Mouse (Mus musculus) midbrain, embryonic 10.5 days (tissue): ENCODE data around the gene Prpf40a. TPM values are rescaled to one million over a fixed set of nuclear protein-coding genes. Genes with fewer than 3 reads are reported as not detected.
A peak's percentile ranks its signal among the peaks of the same experiment; 100 is the strongest.

Source experiments
- DNase-seq: peaks from one replicate; pipeline ENCODE4 v3.0.0-alpha.2; 2017; ENCODE audit warnings: low spot score
- H3K27ac ChIP-seq: fragments of 300-500 bp; sonication (generic); replicated peaks from 2 replicates; pipeline ENCODE4 v1.5.1; 2016; ENCODE audit warnings: mild to moderate bottlenecking
- H3K27me3 ChIP-seq: fragments of 300-500 bp; sonication (generic); 2 replicates; pipeline ENCODE4 v1.6.1; 2016; ENCODE audit warnings: low read depth, mild to moderate bottlenecking; ENCODE audit not compliant: poor library complexity, severe bottlenecking
- H3K36me3 ChIP-seq: fragments of 300-500 bp; sonication (generic); 2 replicates; pipeline ENCODE4 v1.6.1; 2016; ENCODE audit warnings: mild to moderate bottlenecking, moderate library complexity
- H3K4me1 ChIP-seq: fragments of 300-500 bp; sonication (generic); 2 replicates; pipeline ENCODE4 v1.6.1; 2016
- H3K4me3 ChIP-seq: fragments of 300-500 bp; sonication (generic); 2 replicates; pipeline ENCODE4 v1.5.1; 2016; ENCODE audit warnings: mild to moderate bottlenecking, moderate library complexity
- H3K9me3 ChIP-seq: fragments of 300-500 bp; sonication (generic); replicated peaks from 2 replicates; pipeline ENCODE4 v1.6.1; 2016; ENCODE audit warnings: mild to moderate bottlenecking
- WGBS: fragments of 180-500 bp; shearing (Covaris S2); methylation state at CpG from one replicate; pipeline ENCODE4 v1.1.7; 2016; 5-methylcytosine and 5-hydroxymethylcytosine counted together
- polyA plus RNA-seq: library from polyadenylated mRNA; unstranded; fragments of >200 nt; fragmentation: Nextera tagmentation; extraction: Ambion mirVana; gene quantifications from 2 replicates; pipeline ENCODE4 v1.2.1, GENCODE M21; 2016

Gene Prpf40a
- 190 and 192 TPM in 2 replicates for polyA plus RNA-seq

DNA sequence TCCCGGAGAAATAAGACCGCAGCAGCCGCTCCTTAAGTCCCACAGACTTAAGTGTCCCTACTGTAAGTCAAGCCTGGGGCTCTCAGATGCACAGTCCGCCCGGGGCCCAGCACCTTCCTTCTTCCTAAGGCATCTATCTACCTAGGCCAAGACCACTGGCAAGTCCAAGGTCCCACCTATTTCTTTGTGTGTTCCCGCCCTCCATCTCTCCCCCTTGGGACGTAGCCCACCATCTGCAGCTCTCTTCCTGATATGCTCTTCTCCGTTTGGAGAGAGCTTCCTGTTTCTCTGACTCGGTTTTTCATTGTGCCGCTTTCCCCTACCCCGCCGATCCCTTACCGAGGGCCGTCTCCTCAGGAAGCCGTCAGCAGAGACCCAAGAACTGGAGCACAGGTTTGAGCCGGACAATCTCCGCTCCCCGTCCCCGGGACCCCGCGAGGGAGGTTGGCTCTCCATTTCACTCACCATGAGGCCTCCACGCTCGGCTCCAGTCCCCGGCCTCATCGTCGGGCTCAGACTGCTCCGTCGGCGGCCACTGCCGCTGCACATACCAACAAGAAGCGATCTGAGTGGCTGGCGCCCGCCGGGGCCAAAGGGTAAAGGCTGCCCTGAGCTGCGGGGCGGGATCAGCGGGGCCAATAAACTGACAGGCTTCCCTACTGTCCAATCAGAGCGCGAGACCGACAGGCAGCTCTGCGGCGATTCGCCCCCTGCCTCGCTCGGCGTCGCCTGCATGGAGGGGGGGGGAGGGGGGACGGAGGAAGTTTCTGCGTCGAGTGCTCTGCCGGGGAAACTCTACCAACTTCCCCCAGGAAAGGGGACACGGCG, at the start of gene Prpf40a:
TSS of gene Prpf40a (minus strand) at position 601 of the 828 bp plus-strand sequence.
- peaks cover 60% of the 10 kb centered on the region for H3K36me3 ChIP-seq

DNA sequence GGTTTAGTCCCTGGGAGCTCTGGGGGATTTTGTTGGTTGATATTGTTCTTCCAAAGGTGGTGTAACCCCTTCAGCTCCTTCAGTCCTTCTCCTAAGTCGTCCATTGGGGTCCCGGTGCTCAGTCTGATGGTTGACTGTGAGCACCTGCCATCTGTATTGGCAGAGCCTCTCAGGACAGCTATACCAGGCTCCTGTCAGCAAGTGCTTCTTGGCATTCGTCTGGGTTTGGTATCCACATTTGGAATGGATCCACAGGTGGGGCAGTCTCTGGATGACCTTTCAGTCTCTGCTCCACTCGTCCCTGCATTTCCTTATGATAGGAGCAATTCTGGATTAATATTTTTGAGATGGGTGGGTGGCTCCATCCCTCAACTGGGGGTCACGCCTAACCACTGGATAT, 31.2 kb upstream of the Prpf40a start:
- Histone ChIP-seq H3K27me3 (no peaks in the 10 kb centered on the region), H3K4me3 (no peak overlapping the region), H3K9me3 (peaks cover 7% of the 10 kb centered on the region), H3K36me3 (peaks cover 61% of the 10 kb centered on the region), H3K27ac (no peak overlapping the region), H3K4me1 (no peaks in the 10 kb centered on the region)
- no peak for DNase-seq
- whole genome bisulfite sequencing, result 95% methylated on average over 5 of the region's 5 CpGs

More for the DNA sequence above, at the start of gene Prpf40a:
- Histone ChIP-seq H3K4me1 (peaks cover 32% of the 10 kb centered on the region), H3K27me3 (no peaks in the 10 kb centered on the region), H3K27ac (peak within 1 kb of the TSS; percentile 97), H3K4me3 (peak within 1 kb of the TSS; percentile 88), H3K9me3 (0 out of 2 replicates have a peak, but pooled peaks cover 3% of the 10 kb centered on the region)
- DNase-seq, result peak; percentile 100
- under 1% methylated on average over 53 of the region's 53 CpGs for WGBS

DNA sequence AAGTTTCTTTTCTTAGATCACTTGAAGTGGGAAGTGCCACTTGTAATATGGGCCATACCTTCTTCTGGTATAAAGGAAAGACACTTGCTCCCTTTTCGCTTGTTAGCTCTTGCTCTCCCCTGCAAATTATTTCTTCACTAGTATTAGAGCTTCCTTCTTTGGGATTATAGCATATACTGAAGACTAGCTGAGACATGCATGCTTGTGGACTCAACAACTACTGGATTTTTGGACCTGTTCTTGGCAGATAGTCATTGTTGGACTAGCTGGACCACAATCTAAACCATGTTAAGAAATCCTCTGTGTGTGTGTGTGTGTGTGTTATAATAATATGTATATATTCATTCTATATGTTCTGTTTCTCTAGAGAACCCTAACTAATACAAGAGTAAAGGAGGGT, 22.4 kb upstream of the Prpf40a start:
- DNase-seq, result no peak
- no peak overlapping the region for H3K4me3 ChIP-seq
- no peaks in the 10 kb centered on the region for H3K9me3 ChIP-seq
- no peaks in the 10 kb centered on the region for H3K4me1 ChIP-seq
- WGBS, result 95% methylated on average over 1 of the region's 1 CpGs
- no peak overlapping the region for H3K27ac ChIP-seq
- H3K36me3 ChIP-seq, result peaks cover 97% of the 10 kb centered on the region
- H3K27me3 ChIP-seq, result no peaks in the 10 kb centered on the region

DNA sequence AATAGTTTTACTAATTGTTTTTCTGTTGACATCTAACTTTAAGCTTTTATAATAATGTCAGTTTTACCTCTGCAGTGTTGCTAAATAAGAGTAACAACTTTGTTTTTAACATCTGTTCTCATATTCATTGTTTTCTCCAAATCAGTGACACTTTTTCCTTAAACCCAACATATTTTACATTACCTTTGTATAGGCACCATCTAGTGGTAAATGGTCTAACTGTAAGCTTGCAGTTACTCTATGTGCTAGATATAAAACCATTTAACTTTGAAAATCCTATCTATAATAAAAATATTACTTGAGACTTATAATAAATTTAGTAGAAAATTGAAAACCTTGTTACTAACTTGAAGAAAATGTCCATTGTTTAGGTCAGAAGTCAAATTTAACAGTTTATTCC, 15.7 kb upstream of the Prpf40a start:
- H3K9me3 ChIP-seq, result no peaks in the 10 kb centered on the region
- DNase-seq, result no peak
- peaks cover 83% of the 10 kb centered on the region for H3K36me3 ChIP-seq

DNA sequence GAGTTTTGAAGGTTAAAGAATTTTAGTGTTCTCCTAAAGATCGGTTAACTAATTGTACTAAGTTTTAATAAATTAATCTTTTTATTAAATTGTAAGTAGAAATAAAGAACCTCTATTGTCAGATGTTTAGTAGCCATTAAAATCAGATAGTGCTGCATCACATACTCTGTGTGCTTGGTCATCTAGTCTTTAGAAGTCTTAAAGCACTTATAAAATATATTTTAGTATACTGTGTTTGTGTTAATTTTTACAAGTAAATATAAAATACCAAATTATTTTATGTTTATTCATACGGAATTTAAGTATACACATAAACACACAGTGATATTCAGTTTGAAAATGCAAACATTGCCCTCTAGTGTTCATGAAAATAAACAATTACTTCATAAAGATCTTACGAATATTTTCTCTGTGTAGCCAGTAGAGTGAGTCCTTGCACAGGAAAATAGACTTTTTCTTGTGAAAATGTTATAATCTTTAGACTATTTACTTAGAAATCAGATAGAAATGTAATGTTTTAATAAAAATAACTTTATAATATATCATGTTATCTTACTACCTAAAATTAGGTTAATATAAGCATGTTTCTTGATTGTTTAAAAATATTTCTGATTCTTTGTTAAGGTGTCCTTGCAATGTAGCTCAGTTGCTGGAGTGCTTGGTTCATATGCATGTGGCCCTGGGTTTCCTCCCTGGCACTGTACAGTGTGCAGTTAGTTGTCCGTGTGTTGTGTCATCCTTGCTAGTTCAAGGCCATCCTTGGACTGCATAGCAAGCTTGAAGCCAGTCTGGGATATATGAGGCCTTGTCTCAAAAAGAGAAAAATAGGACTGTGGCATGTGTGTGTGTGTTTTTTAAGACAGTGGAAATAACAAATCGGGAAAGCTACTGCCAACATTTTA, 13.5 kb upstream of the Prpf40a start:
- H3K4me3 ChIP-seq, result no peak overlapping the region
- H3K27ac ChIP-seq, result no peak overlapping the region
- 89% methylated on average over 5 of the region's 5 CpGs for WGBS
- no peaks in the 10 kb centered on the region for H3K9me3 ChIP-seq
- no peak for DNase-seq
- H3K36me3 ChIP-seq, result peaks cover 83% of the 10 kb centered on the region
- no peaks in the 10 kb centered on the region for H3K4me1 ChIP-seq
- no peaks in the 10 kb centered on the region for H3K27me3 ChIP-seq

More for the DNA sequence above, 15.7 kb upstream of the Prpf40a start:
- Histone ChIP-seq H3K4me1 (no peaks in the 10 kb centered on the region), H3K27ac (no peak overlapping the region), H3K27me3 (no peaks in the 10 kb centered on the region), H3K4me3 (no peak overlapping the region)

DNA sequence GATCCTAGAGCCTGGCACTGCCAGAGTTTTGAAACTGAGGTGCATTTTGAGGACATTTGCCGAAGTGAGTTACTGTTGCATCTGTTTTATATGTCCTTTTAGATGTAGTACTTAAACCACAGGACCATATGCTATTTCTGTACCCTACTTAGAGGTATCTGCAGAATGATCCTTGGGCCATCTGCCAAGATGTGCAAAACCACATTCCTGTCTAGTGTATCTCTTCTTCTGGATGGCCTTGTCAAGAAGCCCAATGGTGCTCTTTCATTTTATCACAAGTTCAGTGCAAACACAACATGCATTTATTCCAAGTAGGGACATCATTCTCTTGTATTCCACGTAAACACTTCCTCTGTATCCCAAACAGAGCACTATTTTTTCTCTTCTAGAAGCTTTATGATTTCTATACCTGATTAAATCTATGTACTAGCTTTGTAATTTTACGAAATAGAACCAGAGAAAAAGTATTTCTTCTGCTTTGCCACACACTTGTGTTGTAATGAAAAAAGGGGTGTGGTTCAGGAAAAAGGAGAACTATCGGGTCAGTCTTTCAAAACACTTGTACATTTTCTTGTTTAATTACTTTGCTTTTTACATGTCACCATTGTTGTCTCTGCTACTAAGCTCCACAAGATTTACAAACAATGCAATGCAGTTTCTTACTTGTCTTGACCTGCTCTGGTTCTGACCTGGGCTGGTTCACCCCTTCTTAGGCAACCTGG, 9.2 kb upstream of the Prpf40a start:
- no peaks in the 10 kb centered on the region for H3K27me3 ChIP-seq
- H3K36me3 ChIP-seq, result peaks cover 85% of the 10 kb centered on the region
- H3K4me1 ChIP-seq, result no peaks in the 10 kb centered on the region
- no peak for DNase-seq
- H3K9me3 ChIP-seq, result 0 out of 2 replicates have a peak, but pooled peaks cover 4% of the 10 kb centered on the region
- no peak overlapping the region for H3K27ac ChIP-seq
- WGBS, result 91% methylated on average over 4 of the region's 4 CpGs
- H3K4me3 ChIP-seq, result no peak overlapping the region

DNA sequence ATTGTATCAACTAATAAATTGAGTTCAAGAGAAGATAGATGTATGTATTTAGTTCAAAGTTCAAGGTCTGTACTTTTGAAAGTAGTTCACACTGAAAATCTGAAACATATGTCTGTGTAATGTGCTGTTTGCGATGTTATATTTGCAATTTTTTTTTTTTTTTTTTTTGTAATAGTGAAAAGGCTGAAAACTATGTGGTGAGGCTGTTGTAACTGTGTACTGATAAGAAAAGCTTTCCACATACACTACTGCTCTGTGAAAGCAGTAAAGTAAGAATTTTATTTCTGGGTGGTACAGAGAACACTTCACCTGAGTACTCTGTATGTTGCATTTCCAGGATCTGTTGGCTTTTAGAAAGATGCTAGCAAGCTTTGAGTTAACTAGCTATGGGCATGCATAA, 8.1 kb upstream of the Prpf40a start:
- Histone ChIP-seq H3K4me3 (no peak overlapping the region), H3K27me3 (no peaks in the 10 kb centered on the region), H3K4me1 (peaks cover 2% of the 10 kb centered on the region), H3K27ac (no peak overlapping the region), H3K9me3 (0 out of 2 replicates have a peak, but pooled peaks cover 4% of the 10 kb centered on the region), H3K36me3 (peaks cover 94% of the 10 kb centered on the region)
- WGBS, result 95% methylated on average over 1 of the region's 1 CpGs
- DNase-seq, result no peak

DNA sequence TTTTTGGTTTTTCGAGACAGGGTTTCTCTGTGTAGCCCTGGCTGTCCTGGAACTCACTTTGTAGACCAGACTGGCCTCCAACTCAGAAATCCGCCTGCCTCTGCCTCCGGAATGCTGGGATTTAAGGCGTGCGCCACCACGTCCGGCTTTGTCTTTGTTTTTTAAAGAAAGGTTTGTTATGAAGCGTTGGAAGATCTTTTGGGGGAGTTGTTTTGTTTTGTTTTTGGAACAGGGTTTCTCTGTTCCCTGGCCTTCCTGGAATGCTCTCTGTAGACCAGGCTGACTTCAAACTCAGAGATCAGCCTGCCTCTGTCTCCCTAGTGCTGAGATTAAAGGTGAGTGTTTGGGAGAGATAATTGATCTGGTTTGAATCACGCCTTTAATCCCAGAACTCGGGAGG, 5.3 kb upstream of the Prpf40a start:
- Histone ChIP-seq H3K9me3 (0 out of 2 replicates have a peak, but pooled peaks cover 4% of the 10 kb centered on the region), H3K27ac (no peak overlapping the region), H3K27me3 (no peaks in the 10 kb centered on the region), H3K4me3 (no peak overlapping the region), H3K36me3 (peaks cover 76% of the 10 kb centered on the region), H3K4me1 (peaks cover 16% of the 10 kb centered on the region)
- WGBS, result 92% methylated on average over 10 of the region's 10 CpGs
- no peak for DNase-seq

DNA sequence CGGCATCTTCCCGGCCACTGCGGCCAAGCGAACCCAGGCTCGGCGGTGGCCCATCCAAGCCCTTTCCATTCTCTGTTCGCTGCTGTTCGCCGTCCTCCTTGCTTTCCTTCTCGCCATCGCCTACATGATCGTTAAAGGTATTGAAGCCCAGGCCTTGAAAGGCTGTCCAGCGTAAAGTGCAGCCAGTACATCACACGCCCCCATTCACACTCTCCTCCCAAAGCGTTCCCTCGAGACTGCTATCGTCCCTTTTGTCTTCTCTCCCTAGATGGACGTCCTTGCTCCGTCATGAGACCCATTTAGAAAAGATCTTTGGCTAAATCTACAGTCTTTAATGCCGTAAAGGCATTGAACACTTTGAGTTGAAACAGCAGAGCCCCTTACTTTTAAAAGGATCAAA, 1.3 kb upstream of the Prpf40a start:
- H3K4me3 ChIP-seq, result peak overlapping the region; percentile 88
- H3K27ac ChIP-seq, result peak overlapping the region; percentile 97
- DNase-seq, result no peak
- under 1% methylated on average over 20 of the region's 20 CpGs for WGBS
- H3K9me3 ChIP-seq, result 0 out of 2 replicates have a peak, but pooled peaks cover 4% of the 10 kb centered on the region
- peaks cover 32% of the 10 kb centered on the region for H3K4me1 ChIP-seq
- H3K27me3 ChIP-seq, result no peaks in the 10 kb centered on the region
- H3K36me3 ChIP-seq, result peaks cover 61% of the 10 kb centered on the region

DNA sequence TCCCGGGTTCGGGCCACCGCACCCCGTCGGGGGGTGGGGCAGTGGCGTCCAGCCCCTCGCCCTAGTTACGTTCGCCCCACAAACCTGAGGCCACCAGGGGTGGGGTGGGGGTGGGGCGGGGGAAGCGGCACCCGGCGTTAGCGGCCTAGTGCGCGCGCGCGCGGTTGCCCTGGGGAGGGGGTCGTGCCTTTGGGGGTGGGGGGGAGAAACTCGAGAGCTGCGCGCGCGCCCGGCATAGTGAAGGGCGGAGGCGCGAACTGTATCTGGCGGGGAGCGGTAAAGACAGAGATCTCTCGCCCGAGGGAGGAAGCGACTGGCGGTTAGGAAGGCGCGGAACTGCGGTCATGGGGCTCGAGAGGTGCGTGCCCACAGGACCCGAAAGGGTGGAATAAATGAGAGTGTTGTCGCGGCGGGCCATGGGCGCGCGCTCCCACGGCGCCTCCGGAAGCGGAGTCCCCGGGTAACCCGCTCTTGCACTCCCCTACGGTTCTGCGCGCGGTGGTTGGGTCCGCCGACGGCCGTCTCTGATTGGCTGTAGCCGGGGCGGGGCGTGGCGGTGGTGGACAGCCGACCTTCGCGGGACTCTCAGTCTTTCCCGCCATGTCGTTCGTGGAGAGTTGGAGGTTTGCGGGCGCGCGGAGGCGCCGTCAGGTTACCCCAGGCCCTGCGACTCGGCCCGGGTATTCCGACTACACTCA, 588 bp upstream of the Prpf40a start, which contains the start of gene Arl6ip6:
TSS of gene Arl6ip6 (plus strand) at position 204 of the 698 bp plus-strand sequence.
- under 1% methylated on average over 81 of the region's 82 CpGs for WGBS
- Histone ChIP-seq H3K36me3 (peaks cover 61% of the 10 kb centered on the region), H3K4me3 (peak within 1 kb of the TSS; percentile 88), H3K27me3 (no peaks in the 10 kb centered on the region), H3K27ac (peak within 1 kb of the TSS; percentile 97), H3K9me3 (0 out of 2 replicates have a peak, but pooled peaks cover 4% of the 10 kb centered on the region), H3K4me1 (peaks cover 32% of the 10 kb centered on the region)
- DNase-seq, result peak; percentile 98

DNA sequence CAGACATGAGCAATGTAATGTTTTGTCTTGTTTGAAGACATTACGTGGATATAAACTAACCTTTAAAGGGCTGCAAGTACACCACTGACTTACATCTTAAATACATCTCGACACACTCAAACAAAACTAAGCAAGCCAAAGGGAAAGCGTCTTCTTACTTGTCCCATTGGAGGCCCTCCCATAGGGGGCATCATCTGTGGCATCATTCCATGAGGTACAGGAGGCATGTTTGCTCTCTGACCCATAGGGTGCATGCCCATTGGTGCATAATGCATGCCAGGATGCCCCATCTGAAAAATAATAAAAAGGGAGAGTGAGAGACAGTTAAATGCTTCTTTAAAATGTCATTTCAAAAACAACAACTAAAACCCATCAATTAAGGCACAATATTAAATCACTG, 1.3 kb downstream of the Prpf40a start:
- WGBS, result 75% methylated on average over 3 of the region's 3 CpGs
- Histone ChIP-seq H3K9me3 (no peaks in the 10 kb centered on the region), H3K4me1 (peaks cover 32% of the 10 kb centered on the region), H3K4me3 (peak overlapping the region; percentile 88), H3K27me3 (no peaks in the 10 kb centered on the region), H3K27ac (peak overlapping the region; percentile 97; the same call in 1 of the 2 replicates), H3K36me3 (peaks cover 60% of the 10 kb centered on the region)
- no peak for DNase-seq
